Mouse (Mus musculus) testis, adult 2 months (tissue): Measurements from ENCODE around the gene Ahrr.
A peak's percentile ranks its signal among the peaks of the same experiment; 100 is the strongest.

ENCODE experiments used
- CTCF ChIP-seq: fragments of 200-500 bp; IDR thresholded peaks from 2 replicates; pipeline ENCODE4 v1.5.1; 2012; ENCODE audit warnings: low read depth, mild to moderate bottlenecking, inconsistent platforms, low read length, moderate library complexity; ENCODE audit not compliant: control insufficient read depth, insufficient read depth, insufficient replicate concordance
- POLR2A ChIP-seq: fragments of 200-500 bp; IDR thresholded peaks from 2 replicates; pipeline ENCODE4 v1.6.1; 2012; ENCODE audit warnings: low read depth, mild to moderate bottlenecking, inconsistent platforms, low read length, moderate library complexity; ENCODE audit not compliant: control insufficient read depth

- peak; percentile 60; the same call in 1 of the 2 replicates for TF ChIP-seq CTCF
- no peak for TF ChIP-seq POLR2A
These were observed 8.9 kb upstream of the Ahrr start for GRCm38 (mm10) chr13:74300925-74301606.
